ENCODE assay signal across 8 mouse cellular contexts in genomic region chr13:24602978-24603377, GRCm38 (mm10). TPM values are rescaled to one million over a fixed set of nuclear protein-coding genes. Genes with fewer than 3 reads are reported as not detected.
A peak's percentile ranks its signal among the peaks of the same experiment; 100 is the strongest.
DNase-seq lines count a peak whose midpoint lies in the region; ATAC-seq lines count a peak whose summit lies in the region.

No protein-coding gene starts in this region.

- no peaks in the 10 kb centered on the region for H3K36me3 ChIP-seq in neural tube, embryonic 13.5 days
- no peaks in the 10 kb centered on the region for H3K36me3 ChIP-seq in neural tube, embryonic 15.5 days
- no peaks in the 10 kb centered on the region for H3K36me3 ChIP-seq in midbrain, embryonic 14.5 days (ENCODE audit: control insufficient read depth, insufficient read depth, low read length)

- 20% methylated on average over 4 of the region's 4 CpGs for WGBS in neural tube, embryonic 13.5 days
- 11% methylated on average over 4 of the region's 4 CpGs for WGBS in neural tube, embryonic 15.5 days
- WGBS in midbrain, embryonic 14.5 days, result 9% methylated on average over 4 of the region's 4 CpGs

- H3K27me3 ChIP-seq in neural tube, embryonic 13.5 days, result no peaks in the 10 kb centered on the region
- no peaks in the 10 kb centered on the region for H3K27me3 ChIP-seq in neural tube, embryonic 15.5 days (replicated peaks)
- H3K27me3 ChIP-seq in midbrain, embryonic 14.5 days (ENCODE audit: control insufficient read depth, insufficient read depth, low read length), result no peaks in the 10 kb centered on the region

- H3K4me3 ChIP-seq in neural tube, embryonic 13.5 days, result no peak overlapping the region
- H3K4me3 ChIP-seq in neural tube, embryonic 15.5 days (replicated peaks), result no peak overlapping the region
- H3K4me3 ChIP-seq in midbrain, embryonic 14.5 days (replicated peaks; ENCODE audit: low read depth, low read length), result no peak overlapping the region

- peak overlapping the region; percentile 5 for H3K4me2 ChIP-seq in neural tube, embryonic 13.5 days
- H3K4me2 ChIP-seq in neural tube, embryonic 15.5 days, result no peak overlapping the region
- H3K4me2 ChIP-seq in midbrain, embryonic 14.5 days (ENCODE audit: low read length), result 0 out of 2 replicates have a peak overlapping the region, but pooled peaks have one; percentile 20

- no peak overlapping the region for H3K27ac ChIP-seq in neural tube, embryonic 13.5 days (replicated peaks)
- H3K27ac ChIP-seq in neural tube, embryonic 15.5 days (replicated peaks), result no peak overlapping the region
- H3K27ac ChIP-seq in midbrain, embryonic 14.5 days (replicated peaks; ENCODE audit: low read depth, low read length), result no peak overlapping the region

- H3K9me3 ChIP-seq in neural tube, embryonic 13.5 days, result no peaks in the 10 kb centered on the region
- H3K9me3 ChIP-seq in neural tube, embryonic 15.5 days (replicated peaks), result no peaks in the 10 kb centered on the region
- no peaks in the 10 kb centered on the region for H3K9me3 ChIP-seq in midbrain, embryonic 14.5 days (ENCODE audit: control insufficient read depth, low read length)

- DNase-seq in heart, adult 18-20 months, result peak; percentile 76 to 88
- peak; percentile 18 to 24 for DNase-seq in kidney, postnatal 36 days
- no peak for DNase-seq in midbrain, embryonic 14.5 days
- no peak for DNase-seq in left cerebral cortex, adult 8-10 months (ENCODE audit: low spot score in 2 of 2)
- DNase-seq in Muller cell, postnatal 12 days (ENCODE audit: inconsistent ontology term), result no peak
- DNase-seq in testis, postnatal 14 days (ENCODE audit: low spot score), result no peak

- H3K9ac ChIP-seq in neural tube, embryonic 13.5 days, result no peak overlapping the region
- H3K9ac ChIP-seq in neural tube, embryonic 15.5 days (replicated peaks), result no peak overlapping the region
- no peak overlapping the region for H3K9ac ChIP-seq in midbrain, embryonic 14.5 days (replicated peaks; ENCODE audit: low read length)

- H3K4me1 ChIP-seq in neural tube, embryonic 13.5 days (replicated peaks), result peaks cover 27% of the 10 kb centered on the region
- H3K4me1 ChIP-seq in neural tube, embryonic 15.5 days, result peaks cover 22% of the 10 kb centered on the region
- H3K4me1 ChIP-seq in midbrain, embryonic 14.5 days (ENCODE audit: control insufficient read depth, insufficient read depth, low read length), result peaks cover 19% of the 10 kb centered on the region

- no peak for ATAC-seq in neural tube, embryonic 13.5 days (ENCODE audit: low read depth)
- no peak for ATAC-seq in neural tube, embryonic 15.5 days (ENCODE audit: low FRiP score)
- no peak for ATAC-seq in midbrain, embryonic 14.5 days (ENCODE audit: low FRiP score, low TSS enrichment)

RNA-seq across cellular contexts. Expression of gene Ripor2, which starts 21.0 kb away (rescaled TPM):
- polyA plus RNA-seq in neural tube, embryonic 13.5 days (2015; fragmentation: Nextera tagmentation; extraction: Ambion mirVana), result 20.7 and 21.7 TPM in 2 replicates
- polyA plus RNA-seq in neural tube, embryonic 15.5 days (2015; fragmentation: Nextera tagmentation; extraction: Ambion mirVana), result 21.3 and 24.0 TPM in 2 replicates
- 10 to 100 TPM in 1 of 2 experiments, 1 to 10 TPM in 1; 7.0 to 11.4 TPM for total RNA-seq in heart, adult 18-20 months (2021)
- 31.2 and 33.4 TPM in 2 replicates for polyA plus RNA-seq in midbrain, embryonic 14.5 days (2014; fragmentation: Nextera tagmentation; extraction: Ambion mirVana)
- total RNA-seq in left cerebral cortex, adult 8-10 months (2022), result 10 to 100 TPM; 52.0 to 64.0 (median 60.2) TPM

Comparison
In these comparisons a context has a peak if more than half of its experiments do, and no peak if none do; other contexts are left out.
1. DNase-seq: peak in heart, adult 18-20 months (2 of 2) and kidney, postnatal 36 days (2 of 2); none in midbrain, embryonic 14.5 days (single experiment), left cerebral cortex, adult 8-10 months (0 of 2), Muller cell, postnatal 12 days (single experiment) and testis, postnatal 14 days (single experiment).